Mouse (Mus musculus): ENCODE measurements around the gene Rbm10. TPM values are rescaled to one million over a fixed set of nuclear protein-coding genes. Genes with fewer than 3 reads are reported as not detected.

The Rbm10 gene
- 10 to 100 TPM; 31.1 to 38.4 TPM for total RNA-seq (2021)
- long read RNA-seq, experiment 1, partial matches to known transcripts: 12 of 42 reads
- long read RNA-seq, experiment 1, other reads (novel, unspliced or antisense): 23 of 42 reads
- long read RNA-seq, experiment 2, partial matches to known transcripts: 7 of 23 reads
- long read RNA-seq, experiment 2, other reads (novel, unspliced or antisense): 11 of 23 reads

DNA sequence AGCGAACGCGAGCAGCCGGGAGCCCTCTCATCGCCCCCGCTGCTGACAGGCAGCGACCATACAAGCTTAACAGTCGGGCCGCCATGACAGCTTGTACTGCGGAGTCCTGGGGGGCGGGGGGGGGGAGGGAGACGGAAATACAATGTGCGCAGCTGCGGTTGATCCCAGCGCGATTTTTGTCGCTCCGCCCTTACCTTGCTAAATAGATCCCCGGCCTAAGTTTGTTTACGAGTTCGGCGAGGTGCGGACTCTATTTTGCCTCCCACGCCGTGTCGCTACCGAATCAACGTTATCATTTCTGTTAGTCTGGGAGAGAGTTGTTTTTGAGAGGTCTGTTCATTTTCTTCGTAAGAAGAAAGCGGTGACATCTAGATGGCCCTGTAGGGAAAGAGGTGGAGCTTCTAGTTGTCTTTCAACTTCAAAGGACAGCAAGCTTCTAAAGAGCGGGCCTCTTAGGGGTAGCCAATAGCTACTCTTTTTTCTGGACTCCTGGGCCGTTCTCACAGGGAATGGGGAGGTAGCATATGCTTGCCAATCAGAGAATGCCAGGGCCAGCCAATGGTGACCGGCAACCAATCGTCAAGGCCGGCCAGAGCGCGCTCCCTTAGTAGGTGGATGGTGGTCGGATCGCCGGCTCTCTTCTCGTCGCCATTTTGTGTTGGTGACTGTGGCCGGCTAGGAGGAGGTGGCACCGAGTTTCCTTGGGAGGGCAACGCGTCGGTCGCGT is at the start of gene Rbm10, which contains the start of gene Ndufb11:
Rbm10 (plus strand) TSS at position 328 of the 727 bp plus-strand sequence.
Ndufb11 (minus strand) TSS at position 444 of the 727 bp plus-strand sequence.
- DNase-seq: peak; percentile 80 to 84

DNA sequence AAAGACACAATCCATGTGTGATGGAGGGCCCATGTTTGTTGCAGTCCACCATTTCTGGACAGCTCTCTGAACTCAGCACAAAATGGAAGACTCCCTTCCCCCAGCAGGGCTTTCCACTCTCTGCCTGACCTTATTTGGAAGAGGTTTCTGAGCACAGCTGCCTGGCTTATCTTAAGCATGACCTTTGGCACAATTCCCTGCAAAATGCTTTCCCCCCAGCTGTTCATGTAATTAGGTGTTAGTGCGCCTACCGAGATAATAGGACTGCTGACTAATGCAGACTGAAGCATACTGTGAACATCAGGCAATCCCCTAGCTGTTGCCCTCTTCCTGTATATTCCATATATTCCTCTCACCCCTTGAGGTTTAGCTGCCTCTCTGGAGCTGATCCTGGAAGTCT is 46.3 kb upstream of the Rbm10 start:
- peak; percentile 5 to 8 for DNase-seq

DNA sequence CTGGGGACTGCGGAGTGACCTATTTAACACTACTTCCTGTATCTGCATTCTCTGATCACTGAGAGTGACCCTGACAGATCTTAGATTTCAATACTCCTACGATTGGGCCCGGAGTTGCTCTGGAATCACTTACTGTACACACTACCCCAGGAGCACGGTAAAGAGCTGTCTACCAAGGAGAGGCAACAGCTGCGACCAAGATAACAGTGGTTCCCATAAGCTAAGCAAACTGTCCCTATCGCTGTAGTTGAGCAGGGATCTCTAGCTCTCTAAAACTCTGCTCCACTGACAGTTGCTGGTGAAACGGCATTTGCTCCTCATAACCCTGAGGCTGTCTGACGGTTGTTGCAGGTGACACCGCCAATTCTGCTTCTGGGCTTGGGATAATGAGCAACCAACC is 44.6 kb upstream of the Rbm10 start:
- DNase-seq: no peak

DNA sequence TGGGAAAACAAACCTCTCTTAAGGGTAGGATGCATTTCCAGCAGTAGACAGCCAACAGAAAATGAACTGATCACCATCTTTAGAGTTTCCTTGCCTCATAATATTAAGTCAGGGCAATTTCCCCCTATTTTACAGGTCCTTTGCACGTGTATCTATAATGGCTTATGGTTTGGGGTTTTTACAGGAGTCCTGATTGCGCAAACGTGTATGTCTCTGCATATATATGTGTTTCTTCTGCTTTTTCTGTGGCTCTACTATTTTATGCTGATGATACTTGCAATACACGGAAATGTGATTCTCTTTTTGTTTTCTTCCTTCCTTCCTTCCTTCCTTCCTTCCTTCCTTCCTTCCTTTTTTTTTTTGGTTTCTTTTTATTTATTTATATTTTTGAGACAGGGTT is 43.4 kb upstream of the Rbm10 start:
- DNase-seq: no peak

DNA sequence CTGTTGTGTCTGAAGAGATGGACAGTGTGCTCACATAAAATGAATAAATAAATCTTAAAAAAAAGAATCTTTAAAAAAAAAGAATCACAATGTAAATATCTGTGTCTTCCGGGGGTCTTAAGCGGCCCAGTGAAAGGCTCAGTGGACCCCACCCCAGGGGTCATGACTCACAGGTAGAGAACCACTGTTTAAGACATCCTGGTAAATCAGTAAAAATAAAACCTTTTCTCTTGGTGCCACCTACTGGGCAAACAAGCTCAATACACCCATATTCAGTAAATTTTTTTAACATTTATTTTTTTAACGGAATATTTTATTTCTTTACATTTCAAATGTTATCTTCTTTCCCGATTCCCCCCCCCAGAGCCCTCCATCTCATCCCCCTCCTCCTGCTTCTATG is 29.3 kb upstream of the Rbm10 start:
- no peak for DNase-seq

DNA sequence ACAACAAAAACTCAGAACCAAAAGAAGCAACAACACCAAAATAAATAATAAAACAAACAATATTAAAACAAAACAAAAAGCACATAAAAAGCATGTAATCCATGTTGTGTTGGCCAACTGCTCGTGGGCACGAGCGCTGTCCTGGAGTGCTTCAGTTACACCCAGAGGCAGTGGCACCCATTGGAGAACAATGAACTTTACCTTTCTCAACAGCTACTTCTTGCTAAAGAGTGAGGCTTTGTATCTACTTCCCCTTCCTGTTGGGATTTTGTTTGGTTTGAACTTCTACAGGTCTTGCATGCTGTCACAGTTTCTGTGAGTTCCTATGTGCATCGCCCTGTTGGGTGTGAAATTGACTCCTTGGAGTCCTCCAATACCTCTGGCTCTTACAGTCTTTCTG is 8.8 kb upstream of the Rbm10 start:
- no peak for DNase-seq

DNA sequence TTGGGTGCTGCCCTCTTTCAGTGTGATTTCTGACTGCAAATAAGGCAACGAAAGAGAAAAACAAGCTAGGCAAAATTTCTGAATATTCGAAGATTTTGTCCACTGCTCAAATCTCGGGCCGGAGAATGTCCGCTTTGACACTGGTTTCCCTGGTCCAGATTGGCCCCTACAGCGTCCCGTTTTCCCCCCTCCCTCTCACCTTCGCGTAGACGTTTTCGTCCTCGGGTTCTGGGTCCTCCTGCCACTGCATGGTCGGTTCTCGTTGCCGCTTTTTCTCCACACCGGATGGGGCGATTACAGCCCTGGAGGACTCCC is 485 bp upstream of the Rbm10 start:
- DNase-seq: peak in 1 of 2 experiments; percentile 43

DNA sequence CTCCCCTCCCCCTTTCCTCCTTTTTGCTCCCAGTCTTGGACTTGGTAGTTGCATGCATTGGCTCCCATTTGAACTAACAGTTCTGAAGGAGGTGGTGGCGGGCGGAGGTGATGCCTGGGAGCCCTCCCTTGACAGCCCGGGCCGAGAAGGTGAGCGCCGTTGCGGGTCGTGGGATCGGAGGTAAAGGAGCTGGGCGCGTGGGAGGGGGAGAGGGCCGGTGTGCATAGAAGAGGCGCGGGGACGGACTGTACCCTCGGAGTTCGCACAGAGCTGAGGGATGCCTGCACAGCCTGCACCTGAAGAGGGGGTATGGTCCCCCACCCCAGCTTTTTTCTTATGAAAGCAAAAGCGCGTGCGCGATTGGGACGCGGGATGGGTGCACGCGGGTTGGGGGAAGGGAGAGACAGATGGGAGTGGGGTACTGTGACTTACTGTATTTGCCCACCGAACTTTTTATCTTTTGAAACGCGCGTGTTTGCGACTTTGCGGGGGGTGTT is 648 bp downstream of the Rbm10 start:
- peak; percentile 26 to 46 for DNase-seq

DNA sequence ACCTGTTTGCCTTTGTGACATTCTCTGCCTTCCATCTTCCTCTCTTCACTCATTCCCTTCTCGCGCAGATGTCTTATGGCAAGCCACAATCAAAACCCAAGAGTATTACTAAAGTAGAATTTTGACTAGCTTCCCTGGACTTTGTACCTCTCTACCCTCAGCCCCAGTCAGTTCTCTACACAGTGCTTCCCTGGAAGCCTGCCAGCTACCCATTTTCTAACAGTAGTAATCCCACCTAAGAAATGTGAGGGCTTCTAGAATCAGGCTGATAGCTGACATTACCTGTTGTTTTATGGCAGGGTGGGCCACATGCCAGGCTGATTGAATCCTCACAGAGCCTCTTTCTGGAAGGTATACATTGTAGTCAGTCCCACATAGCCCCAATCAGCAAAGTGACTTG is 20.8 kb downstream of the Rbm10 start:
- no peak for DNase-seq

DNA sequence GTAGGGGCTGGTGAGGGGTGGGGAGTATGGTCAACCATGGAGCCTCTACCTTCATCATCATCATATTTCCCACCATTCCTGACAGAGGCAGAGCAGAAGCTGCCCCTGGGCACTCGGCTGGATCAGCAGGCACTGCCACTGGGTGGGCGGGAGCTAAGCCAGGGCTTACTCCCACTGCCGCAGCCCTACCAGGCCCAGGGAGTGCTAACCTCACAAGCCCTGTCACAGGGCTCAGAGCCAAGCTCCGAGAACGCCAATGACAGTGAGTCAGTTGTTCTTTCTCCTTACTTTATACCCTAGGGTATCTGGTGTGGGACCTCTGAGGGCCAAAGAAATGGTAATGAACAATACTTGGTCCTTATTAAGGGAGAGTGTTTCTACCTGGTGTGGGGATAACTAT is 27.5 kb downstream of the Rbm10 start:
- peak in 1 of 2 experiments; percentile 30 for DNase-seq

DNA sequence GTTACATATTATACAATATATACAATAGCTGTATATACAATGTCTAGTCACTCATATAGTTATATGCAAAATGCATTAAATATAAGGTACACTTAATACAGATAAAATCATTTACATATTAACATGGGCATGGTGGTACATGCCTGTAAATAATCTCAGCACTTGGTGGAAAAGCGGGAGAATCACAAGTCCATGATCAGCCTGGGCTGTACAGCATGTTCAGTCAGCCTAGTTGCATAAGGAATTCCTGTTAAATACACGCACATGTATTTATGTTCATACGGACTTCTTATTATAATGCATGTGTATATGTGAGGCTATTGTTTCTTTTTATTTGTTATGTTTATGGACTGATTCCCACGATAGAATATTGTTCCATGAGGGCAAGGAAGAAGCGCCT is 40.3 kb downstream of the Rbm10 start:
- no peak for DNase-seq

DNA sequence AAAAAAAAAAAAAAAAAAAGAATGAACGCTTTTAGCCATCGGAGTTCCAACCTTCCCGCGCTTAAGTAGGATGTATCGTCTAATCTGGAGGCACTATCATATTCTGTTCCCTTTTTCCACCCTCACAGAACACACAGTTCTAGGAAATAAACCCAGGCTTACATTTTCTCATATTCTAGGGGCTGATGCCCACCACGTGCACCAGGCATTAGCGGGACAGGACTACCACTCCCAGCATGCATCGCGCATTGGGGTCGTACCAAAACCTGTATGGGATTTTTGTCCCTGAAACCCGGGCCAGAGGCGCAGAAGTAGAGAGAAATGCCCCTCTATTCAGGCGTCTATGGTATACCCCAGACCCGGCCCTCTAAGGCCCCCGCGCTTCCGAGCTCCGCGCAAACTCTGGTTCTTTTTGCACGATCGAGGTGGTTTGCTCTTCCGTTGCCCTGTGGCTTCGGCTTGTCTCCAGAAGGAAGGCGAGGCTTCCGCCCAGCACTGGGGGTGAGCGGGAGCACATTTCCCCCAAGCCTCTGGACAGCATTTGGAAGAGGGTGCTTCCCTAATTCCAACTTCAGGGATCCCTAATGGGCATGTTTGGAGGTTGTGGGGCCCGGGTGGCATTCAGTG is 40.8 kb downstream of the Rbm10 start, which contains the start of gene Uba1:
Uba1 (plus strand) TSS at position 301 of the 627 bp plus-strand sequence.
- DNase-seq: peak; percentile 77 to 80

DNA sequence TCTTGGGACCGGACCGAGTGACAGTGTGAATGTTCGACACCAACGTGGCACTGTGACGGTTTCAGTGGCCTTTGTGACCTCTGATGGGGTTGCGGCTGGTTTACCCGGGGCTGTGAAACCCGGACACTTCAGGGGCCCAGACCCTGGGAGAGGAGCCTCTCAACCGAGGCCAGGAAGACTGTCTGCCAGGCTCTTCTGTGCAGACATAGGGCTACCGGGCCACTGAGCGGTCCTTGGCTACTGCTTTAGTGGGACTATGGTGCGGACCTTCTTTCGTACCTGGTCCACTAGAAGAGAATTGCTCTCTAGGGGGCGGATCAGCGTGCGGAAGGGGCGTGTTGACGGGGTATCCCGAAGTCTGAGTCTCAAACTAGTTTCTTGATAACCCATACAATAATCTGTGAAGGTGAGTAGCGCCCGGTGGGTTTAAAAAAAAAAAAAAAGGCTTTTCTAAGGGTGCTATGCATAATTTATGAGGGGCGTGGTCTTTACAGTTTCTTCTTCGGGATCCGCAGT is 41.6 kb downstream of the Rbm10 start:
- peak in 1 of 2 experiments; percentile 12 for DNase-seq

DNA sequence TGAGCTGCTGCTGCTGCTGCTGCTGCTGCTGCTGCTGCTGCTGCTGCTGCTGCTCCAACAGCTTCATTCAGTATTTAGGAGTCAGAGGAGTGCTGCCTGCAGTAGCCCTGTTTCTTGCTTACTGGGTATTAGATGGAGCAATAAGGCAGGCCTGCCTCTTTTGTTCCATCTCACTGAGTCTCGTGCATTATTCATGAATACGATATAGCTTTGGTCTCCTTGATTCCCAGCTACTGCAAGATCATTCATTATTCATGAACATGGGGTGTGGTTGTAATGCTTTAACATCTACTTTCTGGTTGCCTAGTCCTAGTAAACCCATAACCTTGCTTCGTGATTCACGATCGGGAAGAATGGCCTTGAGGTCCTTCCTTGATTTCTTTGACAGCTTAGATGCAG is 45.0 kb downstream of the Rbm10 start:
- no peak for DNase-seq

DNA sequence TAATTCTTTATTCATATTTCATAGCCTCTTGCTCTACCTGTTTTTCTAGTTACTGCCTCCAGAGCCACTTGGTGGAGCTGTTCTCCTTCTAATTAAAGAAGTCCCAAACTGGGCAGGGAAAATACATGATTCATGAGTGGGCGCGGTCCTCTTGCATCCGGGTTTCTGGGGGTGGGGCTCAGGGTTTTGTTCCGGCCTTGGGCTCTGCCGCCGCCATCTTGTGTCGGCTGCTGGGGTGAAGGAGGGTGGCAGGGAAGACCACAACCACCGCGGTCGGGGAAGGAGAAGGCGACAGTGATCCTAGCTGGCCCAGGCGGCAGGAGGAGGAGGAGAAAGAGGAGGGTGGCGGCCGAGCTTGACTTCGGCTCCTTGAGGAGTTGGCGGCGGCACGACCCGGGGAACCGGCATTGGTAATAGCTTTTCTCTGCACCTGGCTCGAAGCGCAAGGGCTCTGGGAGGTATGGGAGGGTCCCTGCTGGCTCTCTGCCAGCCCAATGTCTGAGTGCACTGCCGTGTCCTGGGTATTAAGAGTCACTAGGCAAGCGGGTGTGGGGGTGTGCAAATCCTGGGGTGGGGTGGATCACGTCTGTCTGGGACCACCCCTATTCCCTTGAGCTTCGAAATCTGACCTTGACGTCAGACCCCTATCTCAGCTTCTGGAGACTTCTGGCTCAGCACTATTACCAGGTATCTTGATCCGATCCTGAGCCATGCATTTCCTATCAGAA is 45.6 kb downstream of the Rbm10 start:
- DNase-seq: peak; percentile 86 to 87

DNA sequence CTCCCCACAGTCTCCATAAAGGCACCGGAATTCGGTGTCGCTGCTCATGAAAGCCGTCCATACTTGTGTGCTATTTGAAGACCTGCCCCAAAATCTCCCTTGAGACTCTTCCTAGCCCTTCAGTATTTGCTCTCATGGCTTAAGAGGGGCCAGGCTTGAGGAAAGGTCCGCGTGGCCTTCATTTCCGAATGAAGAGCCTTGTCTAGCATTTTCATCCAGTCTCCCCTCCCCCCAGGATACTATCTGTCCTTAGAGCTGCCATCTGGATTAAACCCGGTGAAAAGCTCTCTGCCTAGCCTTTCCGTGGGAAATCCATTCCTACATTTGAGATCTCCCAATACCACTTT is 46.1 kb downstream of the Rbm10 start:
- peak in 1 of 2 experiments; percentile 23 for DNase-seq

DNA sequence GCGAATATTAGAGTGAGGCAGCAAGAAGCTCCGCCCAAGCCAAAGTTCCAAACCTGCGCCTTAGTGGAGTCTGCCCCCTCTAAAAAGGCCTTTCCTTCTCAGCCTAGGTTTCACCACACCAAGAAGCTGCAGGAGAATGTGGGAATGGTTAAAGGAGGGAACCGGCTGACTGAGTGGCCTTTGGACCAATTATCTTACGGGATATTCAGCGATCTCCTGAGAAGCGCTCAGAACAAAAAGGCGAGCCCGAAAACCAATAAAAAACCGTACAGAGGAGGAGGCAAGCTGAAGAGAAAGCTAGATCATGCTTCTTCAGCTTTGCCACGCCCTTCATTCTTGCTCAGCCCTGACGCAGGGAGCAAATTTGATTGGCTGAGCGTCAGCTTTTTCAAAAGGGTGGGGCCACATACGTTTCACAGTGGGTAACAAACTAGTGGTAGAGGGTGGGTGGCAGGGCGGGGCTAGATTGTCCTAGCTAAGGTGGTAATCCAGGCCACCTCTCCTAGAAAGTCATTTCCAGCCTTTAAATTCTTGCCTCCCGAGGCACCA is 70.3 kb downstream of the Rbm10 start, which contains the start of gene Cdk16:
Cdk16 (plus strand) TSS at position 436 of the 549 bp plus-strand sequence.
- DNase-seq: peak; percentile 87

DNA sequence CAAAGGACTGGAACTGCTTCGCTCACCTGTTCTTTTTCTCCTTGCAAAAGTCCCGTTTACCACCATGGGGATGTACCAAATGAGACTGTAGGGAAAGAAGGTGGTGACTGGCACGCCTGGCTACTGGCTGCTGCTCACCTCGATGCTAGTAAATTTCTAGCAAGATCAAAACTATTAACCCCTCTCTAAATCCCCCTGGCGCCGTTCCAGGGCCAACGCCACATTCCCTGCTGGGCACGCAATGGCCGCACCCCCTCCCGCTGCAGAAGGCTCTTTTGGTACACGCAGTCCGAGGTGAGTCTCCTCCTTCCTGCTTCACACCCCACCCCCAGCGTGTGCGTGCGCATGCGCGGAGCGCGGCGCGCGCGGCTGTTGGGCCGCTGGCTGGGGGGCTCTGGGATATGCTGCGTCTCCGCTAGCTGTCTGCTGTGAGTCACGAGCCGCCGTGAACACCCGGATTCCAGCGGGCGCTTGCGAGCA is 70.8 kb downstream of the Rbm10 start:
- DNase-seq: peak; percentile 84 to 87

DNA sequence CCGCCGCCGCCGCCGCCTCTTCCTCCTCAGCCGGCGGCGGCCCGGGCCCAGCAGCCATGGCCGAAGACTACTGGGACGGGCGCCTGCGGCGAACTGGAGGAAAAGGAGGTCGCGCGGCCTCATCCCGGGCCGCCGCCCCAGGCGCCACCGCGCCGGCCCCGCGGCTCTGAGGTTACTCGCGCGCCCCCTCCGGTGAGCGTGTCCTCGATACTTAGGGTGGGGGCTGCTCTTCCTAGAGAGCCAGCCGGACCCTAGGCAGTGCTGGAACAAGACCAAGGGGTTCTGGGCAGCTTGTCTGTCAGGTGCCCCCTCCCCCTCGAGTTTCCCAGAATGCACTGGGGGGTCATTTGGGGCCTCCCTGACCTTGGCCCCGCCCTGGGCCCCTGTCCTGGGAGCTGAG is 71.3 kb downstream of the Rbm10 start:
- DNase-seq: peak; percentile 52 to 78

DNA sequence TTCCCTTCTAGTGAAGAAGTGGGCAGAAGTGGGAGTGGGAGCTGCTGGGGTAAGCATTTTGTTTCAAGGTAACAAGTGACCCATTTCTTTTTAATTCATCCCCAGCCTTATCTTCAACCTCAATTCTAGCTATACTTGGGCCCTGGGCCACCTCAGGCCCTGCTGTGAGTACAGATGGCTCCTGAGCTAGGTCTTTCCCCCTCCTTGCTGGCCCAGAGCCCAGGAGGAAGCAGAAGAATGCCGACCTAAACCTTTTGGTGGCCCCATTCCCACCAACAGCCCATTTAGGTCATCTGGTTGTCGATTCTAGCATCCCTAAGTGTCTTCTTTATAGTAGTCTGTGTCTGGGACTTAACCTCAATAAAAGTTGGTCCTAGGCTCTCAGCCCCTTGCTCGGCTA is 74.3 kb downstream of the Rbm10 start:
- DNase-seq: no peak

DNA sequence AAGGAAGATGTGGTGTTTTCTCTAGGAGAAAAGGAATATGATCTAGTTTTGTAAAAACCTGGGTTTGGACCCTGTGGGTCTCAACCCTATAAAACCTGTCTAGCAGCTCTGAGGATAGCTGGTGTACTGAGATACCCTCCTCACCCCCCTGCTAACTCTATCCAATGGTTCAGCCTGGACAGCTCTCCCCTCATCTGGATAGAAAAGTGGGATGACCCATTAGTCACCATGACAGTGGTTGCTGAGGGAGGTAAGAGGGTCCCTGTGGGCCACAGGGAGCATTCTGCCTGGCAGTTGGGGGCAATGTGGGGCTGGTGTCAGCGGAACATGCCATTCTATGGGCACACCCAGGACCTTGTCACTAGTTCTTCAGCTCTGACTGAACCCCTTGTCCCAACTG is 75.3 kb downstream of the Rbm10 start:
- no peak for DNase-seq

DNA sequence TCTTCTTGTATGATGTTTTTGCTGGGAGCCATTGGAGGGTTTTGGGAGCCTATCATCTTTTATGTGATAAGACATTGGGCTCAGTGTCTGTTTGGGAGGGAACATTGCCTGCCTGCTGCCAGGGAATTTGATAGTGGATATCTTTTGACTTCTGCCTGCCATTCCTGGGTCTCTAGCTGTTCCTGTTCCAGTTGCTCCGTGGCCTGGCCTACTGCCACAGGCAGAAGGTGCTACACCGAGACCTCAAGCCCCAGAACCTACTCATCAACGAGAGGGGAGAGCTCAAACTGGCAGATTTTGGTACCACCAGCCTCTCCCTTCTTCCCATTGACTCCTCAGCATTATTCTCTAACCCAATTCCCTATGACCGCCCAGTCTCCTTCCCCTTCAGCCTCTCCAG is 78.5 kb downstream of the Rbm10 start:
- no peak for DNase-seq

Measured in adrenal gland, postnatal 36 days (tissue).